Mouse (Mus musculus) ES-Bruce4 (cell line): Measurements from ENCODE around the gene Fndc3b.

ENCODE experiments used
- CTCF ChIP-seq: IDR thresholded peaks from one replicate; pipeline ENCODE4 v1.8.1; 2011; ENCODE audit warnings: low read depth, low read length
- POLR2A ChIP-seq: IDR thresholded peaks from one replicate; pipeline ENCODE4 v1.8.1; 2011; ENCODE audit warnings: low read length; ENCODE audit not compliant: insufficient read depth

- TF ChIP-seq POLR2A (no peak), CTCF (no peak)
These were observed 133.6 kb downstream of the Fndc3b start for GRCm38 (mm10) chr3:27577349-27578025.
